Mouse (Mus musculus): ENCODE data around the gene Sparcl1.

- TF ChIP-seq POLR2A (IDR thresholded peaks at IDR 0.05; ENCODE audit: extremely low read depth, insufficient read depth, low read length) (no peak), CTCF (IDR thresholded peaks at IDR 0.05; ENCODE audit: extremely low read depth, insufficient read depth, low read length) (no peak)
Observed at GRCm38 (mm10) chr5:104073602-104074001, 39.9 kb downstream of the Sparcl1 start.

Measured in cortical plate, adult 2 months (tissue).